Mouse (Mus musculus) brain, embryonic 14.5 days (tissue): ENCODE measurements around the gene Med9.

ENCODE experiments used
- CTCF ChIP-seq: fragments of 200-500 bp; IDR thresholded peaks from 2 replicates; pipeline ENCODE4 v1.5.1; 2012; ENCODE audit warnings: inconsistent platforms, mild to moderate bottlenecking, moderate library complexity, borderline replicate concordance; ENCODE audit not compliant: insufficient read depth, insufficient read length; ENCODE audit errors: extremely low read depth
- POLR2A ChIP-seq: fragments of 200-500 bp; IDR thresholded peaks from 2 replicates; pipeline ENCODE4 v1.6.1; 2012; ENCODE audit warnings: mild to moderate bottlenecking, inconsistent platforms, borderline replicate concordance; ENCODE audit not compliant: poor library complexity, insufficient read depth, insufficient read length, severe bottlenecking; ENCODE audit errors: extremely low read depth

GRCm38 (mm10) chr11:59971691-59972090 lies 23.7 kb downstream of the Med9 start:
- TF ChIP-seq POLR2A (no peak), CTCF (no peak)
